Mouse (Mus musculus): Measurements from ENCODE around the gene Atg10.

- TF ChIP-seq CTCF (IDR thresholded peaks at IDR 0.05; ENCODE audit: borderline replicate concordance, insufficient read depth, low read depth, low read length) (no peak), POLR2A (IDR thresholded peaks at IDR 0.05; ENCODE audit: borderline replicate concordance, insufficient read depth, low read length) (no peak)
These were observed 129.6 kb downstream of the Atg10 start for GRCm38 (mm10) chr13:91094196-91094595.

Measured in cerebellum, adult 2 months (tissue).